Mouse (Mus musculus): ENCODE measurements around the gene Pacsin2.

DNA sequence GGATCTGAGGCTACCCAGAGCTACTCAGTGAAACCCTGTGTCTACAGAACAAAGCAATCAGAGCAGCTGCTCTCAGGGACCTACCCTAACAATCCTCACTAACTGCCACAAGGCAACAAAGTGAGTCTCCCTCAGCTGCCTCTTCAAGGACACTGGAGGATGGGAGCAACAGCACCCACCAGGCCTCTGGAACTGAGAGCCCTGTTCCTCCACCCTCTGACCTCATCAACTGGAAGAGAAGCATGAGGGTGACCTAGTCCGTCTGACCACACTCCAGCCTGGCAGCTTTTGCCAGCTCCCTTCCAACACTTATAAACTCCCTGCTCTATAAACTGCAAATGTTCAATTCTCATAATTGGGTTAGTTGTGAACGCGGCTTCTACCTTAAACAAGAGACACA lies 10.5 kb downstream of the Pacsin2 start:
- no peak for TF ChIP-seq GATA1 (IDR thresholded peaks at IDR 0.05; ENCODE audit: borderline replicate concordance, low read length)
- no peak for TF ChIP-seq CTCF (IDR thresholded peaks at IDR 0.05; ENCODE audit: low read depth, low read length)
- TF ChIP-seq TAL1 (conservative IDR thresholded peaks at IDR 0.05; ENCODE audit: low read depth, low read length) = no peak
- no peak for TF ChIP-seq GATA2 (IDR thresholded peaks at IDR 0.05; ENCODE audit: borderline replicate concordance, low read depth, low read length)
- TF ChIP-seq POLR2AphosphoS5 (IDR thresholded peaks at IDR 0.05; ENCODE audit: insufficient replicate concordance, low read depth, low read length) = no peak

Data from G1E (cell line).